Mouse (Mus musculus) cerebellum, postnatal 36 days (tissue): ENCODE measurements around the gene Mrpl45.
A peak's percentile ranks its signal among the peaks of the same experiment; 100 is the strongest.

ENCODE experiments used
- DNase-seq, 2 experiments: peaks; one replicate each; pipeline ENCODE4 v3.0.0; 2021 to 2022; ENCODE audit warnings: mixed read lengths in 2 of 2

Mrpl45 gene

DNA sequence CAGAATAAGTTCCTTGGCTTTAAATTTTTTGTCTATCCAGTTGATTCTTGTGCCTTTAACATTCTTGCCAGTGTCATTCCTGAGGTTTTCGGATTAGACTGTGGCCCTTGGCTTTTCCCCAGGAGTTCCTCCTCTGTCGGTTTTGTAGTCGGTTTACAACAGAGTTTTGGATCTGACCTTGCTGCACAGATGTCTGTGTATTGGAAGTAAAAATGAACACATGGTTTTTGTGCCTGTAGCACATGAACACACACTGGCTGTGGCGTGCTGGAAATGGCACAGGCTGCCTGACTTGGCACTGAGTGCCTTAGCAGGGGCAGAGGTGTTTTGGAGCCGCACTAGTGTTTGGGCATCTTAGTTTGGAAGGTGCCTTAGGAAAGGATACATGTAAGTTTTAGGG is 53.0 kb downstream of the Mrpl45 start:
- peak; percentile 45 to 52 for DNase-seq

DNA sequence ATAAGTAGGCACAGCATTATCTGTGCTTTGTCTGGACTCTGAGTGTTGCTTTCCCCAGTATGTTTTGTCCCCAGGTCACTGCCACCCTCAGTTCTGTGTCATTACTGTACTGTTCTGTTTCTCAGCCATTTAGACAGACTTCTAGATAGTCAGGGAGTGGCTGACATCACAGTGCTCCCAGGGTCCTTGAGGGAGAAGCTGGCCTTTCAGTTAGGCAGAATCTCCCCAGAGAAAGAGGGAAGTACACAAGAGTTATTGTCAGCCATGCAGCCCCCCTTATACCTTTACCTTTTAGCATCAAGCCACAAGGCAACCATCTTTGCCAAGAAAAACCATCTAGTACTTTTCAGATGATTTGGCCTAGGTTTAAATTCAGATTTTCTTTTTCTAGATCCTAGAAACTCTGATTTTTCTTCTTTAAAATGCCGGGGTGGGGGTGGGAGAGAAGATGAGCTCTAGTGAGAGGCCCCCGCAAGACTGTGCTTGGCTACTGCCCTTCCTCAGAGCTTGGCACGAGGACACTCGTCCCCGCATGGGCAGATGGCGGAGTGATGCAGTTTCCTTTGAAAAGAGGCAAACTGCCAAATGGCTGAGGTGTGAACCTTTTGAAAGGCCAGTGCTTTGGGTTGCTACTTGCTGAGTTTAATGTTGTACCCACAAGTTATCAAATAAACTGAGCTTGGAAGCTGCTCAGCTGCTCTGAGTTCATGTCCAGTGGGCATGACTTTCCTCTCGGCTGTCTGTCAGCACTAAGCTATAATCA is 55.0 kb downstream of the Mrpl45 start:
- DNase-seq, result peak; percentile 91 to 93

DNA sequence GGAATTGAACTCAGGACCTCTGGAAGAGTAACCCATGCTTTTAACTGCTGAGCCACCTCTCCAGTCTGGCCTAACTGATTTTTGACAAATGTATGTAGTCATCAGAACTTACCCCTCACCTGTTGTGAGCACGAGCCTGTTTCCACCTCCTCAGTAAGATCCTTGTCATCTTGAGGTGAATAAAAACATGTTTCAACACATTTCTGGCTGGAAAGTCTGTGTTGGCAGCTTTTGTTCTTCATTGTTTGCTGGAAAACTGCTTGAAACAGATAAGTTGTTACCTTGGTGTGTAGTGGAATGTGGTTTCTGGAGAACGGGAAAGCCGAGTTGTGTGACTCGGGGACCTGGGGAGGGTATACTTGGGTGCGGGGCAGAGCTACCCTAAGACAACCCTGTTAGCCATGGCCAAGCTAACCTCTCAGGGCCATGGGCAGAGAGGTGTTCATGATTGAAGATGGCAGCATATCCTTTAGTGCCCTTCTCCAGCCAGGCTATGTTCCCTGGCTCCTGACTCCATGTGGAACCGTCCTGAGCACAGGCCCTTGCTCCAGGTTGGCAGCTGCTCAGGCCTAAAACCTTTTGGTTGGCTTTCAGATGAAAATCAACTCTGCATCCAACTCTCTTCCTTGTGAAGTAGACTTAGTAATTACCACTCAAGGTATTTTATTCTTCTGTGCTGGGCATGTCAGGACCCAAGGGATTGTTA is 56.8 kb downstream of the Mrpl45 start:
- DNase-seq, result peak; percentile 61 to 63

DNA sequence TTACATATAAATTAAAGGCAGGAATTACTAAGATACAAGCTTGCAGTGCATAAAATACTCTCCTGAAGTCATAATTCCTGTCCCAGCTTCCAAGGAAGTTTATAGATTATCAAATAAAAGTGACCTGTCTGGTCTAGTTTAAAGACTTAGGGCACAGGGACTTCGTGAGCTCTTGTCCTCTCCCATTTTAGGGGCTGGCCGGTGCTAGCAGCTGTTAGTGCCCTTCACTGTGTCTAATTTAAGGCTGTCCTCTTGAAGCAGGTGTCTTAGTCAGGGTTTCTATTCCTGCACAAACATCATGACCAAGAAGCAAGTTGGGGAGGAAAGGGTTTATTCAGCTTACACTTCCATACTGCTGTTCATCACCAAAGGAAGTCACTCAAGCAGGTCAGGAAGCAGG is 57.9 kb downstream of the Mrpl45 start:
- DNase-seq, result no peak
